Mouse (Mus musculus) right cerebral cortex, postnatal 36 days (tissue): ENCODE results near the gene Syngr2.
"Not testable (repeated sequence)": the region's sequence is repeated elsewhere in the genome, so short reads cannot be mapped to it uniquely, and the experiment has no call there.

Experiments
- DNase-seq, 2 experiments: peaks; one replicate each; pipeline ENCODE4 v3.0.0; 2022; ENCODE audit warnings: low spot score in 2 of 2, mixed read lengths in 1 of 2

Gene Syngr2

GRCm38 (mm10) chr11:117813867-117814266, 4.4 kb downstream of the Syngr2 start:
- no peak for DNase-seq

GRCm38 (mm10) chr11:117814704-117815366, 5.4 kb downstream of the Syngr2 start:
- no peak for DNase-seq

GRCm38 (mm10) chr11:117815850-117816249, 6.4 kb downstream of the Syngr2 start:
- DNase-seq: not testable (repeated sequence)

- DNase-seq: no peak
Measured at GRCm38 (mm10) chr11:117816389-117816996, 7.0 kb downstream of the Syngr2 start.

GRCm38 (mm10) chr11:117819095-117819494, 9.6 kb downstream of the Syngr2 start:
- DNase-seq: no peak

GRCm38 (mm10) chr11:117820173-117820572, 10.7 kb downstream of the Syngr2 start:
- DNase-seq: no peak

GRCm38 (mm10) chr11:117821868-117822267, 12.4 kb downstream of the Syngr2 start:
- DNase-seq: no peak

GRCm38 (mm10) chr11:117822728-117823241, 13.3 kb downstream of the Syngr2 start:
- no peak for DNase-seq

GRCm38 (mm10) chr11:117823411-117823810, 13.9 kb downstream of the Syngr2 start:
- no peak for DNase-seq

GRCm38 (mm10) chr11:117824060-117824969, 14.8 kb downstream of the Syngr2 start:
- DNase-seq: peak; percentile 59 to 71

GRCm38 (mm10) chr11:117825333-117826101, 16.0 kb downstream of the Syngr2 start, which contains the start of the genes Afmid and Tk1:
Afmid (plus strand) TSS chr11:117825924.
Tk1 (minus strand) TSS chr11:117826092.
- DNase-seq: peak in 1 of 2 experiments; percentile 43

GRCm38 (mm10) chr11:117826164-117826563, 16.7 kb downstream of the Syngr2 start:
- DNase-seq: no peak

- DNase-seq: no peak
Measured at GRCm38 (mm10) chr11:117826916-117827315, 17.4 kb downstream of the Syngr2 start.

GRCm38 (mm10) chr11:117827386-117827785, 17.9 kb downstream of the Syngr2 start:
- no peak for DNase-seq

- DNase-seq: no peak
Measured at GRCm38 (mm10) chr11:117828149-117828887, 18.9 kb downstream of the Syngr2 start.

GRCm38 (mm10) chr11:117828888-117829604, 19.6 kb downstream of the Syngr2 start:
- DNase-seq: no peak

- no peak for DNase-seq
Measured at GRCm38 (mm10) chr11:117829671-117830215, 20.3 kb downstream of the Syngr2 start.

- DNase-seq: no peak
Measured at GRCm38 (mm10) chr11:117830401-117830800, 20.9 kb downstream of the Syngr2 start.
